Mouse (Mus musculus) intestine, embryonic 14.5 days (tissue): Measurements from ENCODE around the gene Cherp. TPM values are rescaled to one million over a fixed set of nuclear protein-coding genes. Genes with fewer than 3 reads are reported as not detected.

ENCODE experiments used
- ATAC-seq: fragments of 200-750 bp; cut with Nextera tagmentation; replicated peaks from 2 replicates; pipeline ENCODE4 v1.8.0; 2017; ENCODE audit warnings: low read depth, moderate number of reproducible peaks, moderate TSS enrichment, moderate library complexity; ENCODE audit not compliant: low FRiP score, low TSS enrichment
- DNase-seq: peaks from one replicate; pipeline ENCODE4 v3.0.0-alpha.2; 2018; ENCODE audit warnings: low spot score
- H3K27ac ChIP-seq: fragments of 300-500 bp; sonication (generic); 2 replicates; pipeline ENCODE4 v1.5.1; 2014; ENCODE audit warnings: low read depth, mild to moderate bottlenecking, control low read depth
- H3K27me3 ChIP-seq: fragments of 300-500 bp; sonication (generic); replicated peaks from 2 replicates; pipeline ENCODE4 v1.6.1; 2014; ENCODE audit warnings: low read length, control low read depth; ENCODE audit not compliant: control insufficient read depth, insufficient read depth
- H3K36me3 ChIP-seq: fragments of 300-500 bp; sonication (generic); 2 replicates; pipeline ENCODE4 v1.6.1; 2014; ENCODE audit warnings: low read length, control low read depth; ENCODE audit not compliant: control insufficient read depth, insufficient read depth
- H3K4me1 ChIP-seq: fragments of 300-500 bp; sonication (generic); replicated peaks from 2 replicates; pipeline ENCODE4 v1.6.1; 2014; ENCODE audit warnings: low read length, control low read depth, mixed read lengths; ENCODE audit not compliant: control insufficient read depth, insufficient read depth
- H3K4me2 ChIP-seq: fragments of 300-500 bp; sonication (generic); 2 replicates; pipeline ENCODE4 v1.6.1; 2014; ENCODE audit warnings: low read length
- H3K4me3 ChIP-seq: fragments of 300-500 bp; sonication (generic); 2 replicates; pipeline ENCODE4 v1.5.1; 2014; ENCODE audit warnings: low read depth, low read length, control low read depth, mixed read lengths
- H3K9ac ChIP-seq: fragments of 300-500 bp; sonication (generic); 2 replicates; pipeline ENCODE4 v1.6.1; 2014; ENCODE audit warnings: mild to moderate bottlenecking, low read length
- H3K9me3 ChIP-seq: fragments of 300-500 bp; sonication (generic); 2 replicates; pipeline ENCODE4 v1.6.1; 2016; ENCODE audit warnings: low read length, control low read depth; ENCODE audit not compliant: control insufficient read depth
- WGBS: fragments of 180-500 bp; shearing (Covaris S2); extraction: QIAGEN DNeasy Blood & Tissue Kit; methylation state at CpG from one replicate; pipeline ENCODE4 v1.1.7; 2014; 5-methylcytosine and 5-hydroxymethylcytosine counted together
- polyA plus RNA-seq: library from polyadenylated mRNA; unstranded; fragments of >200 nt; fragmentation: Nextera tagmentation; extraction: Ambion mirVana; gene quantifications from 2 replicates; pipeline ENCODE4 v1.2.1, GENCODE M21; 2014

The Cherp gene
- polyA plus RNA-seq, 1 experiment from 2014 or later: 64.3 TPM

DNA sequence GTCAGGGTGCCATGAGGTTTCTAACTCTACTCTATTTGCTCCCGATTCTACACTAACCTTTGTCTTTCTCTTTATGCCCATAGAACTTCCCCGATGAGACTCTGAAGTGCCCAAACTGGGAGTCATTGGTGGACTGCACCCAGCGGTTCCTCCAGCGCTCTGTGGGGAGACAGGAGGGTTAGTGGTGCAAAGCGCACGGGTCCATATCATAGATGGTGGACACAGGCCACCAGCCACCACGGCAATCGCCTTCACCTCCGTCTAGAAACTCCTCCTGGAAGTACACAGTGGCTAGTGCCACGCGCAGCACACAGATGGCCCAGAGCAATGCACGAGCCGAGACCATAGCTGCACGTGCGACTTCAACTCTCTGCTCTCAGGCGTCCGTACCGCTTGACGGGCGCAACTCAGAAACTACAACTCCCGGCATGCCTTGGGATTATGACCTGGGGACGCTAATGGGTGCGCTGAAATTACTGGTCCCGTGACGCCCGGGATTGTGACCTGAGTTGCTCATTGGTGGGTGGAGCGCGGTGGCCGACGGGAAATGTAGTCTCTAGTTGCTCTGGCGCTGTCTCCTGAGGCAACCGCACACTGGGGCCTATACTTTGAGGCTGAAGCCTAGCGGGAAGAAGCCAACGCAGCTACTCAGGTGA lies 31.6 kb downstream of the Cherp start, which contains the start of the genes Calr3 and 1700030K09Rik:
TSS of gene Calr3 (minus strand) at position 533 of the 656 bp plus-strand sequence.
TSS of gene 1700030K09Rik (plus strand) at position 543 of the 656 bp plus-strand sequence.
- no peaks in the 10 kb centered on the region for H3K9me3 ChIP-seq
- H3K27ac ChIP-seq: peak within 1 kb of the TSS; percentile 29; the same call in 1 of the 2 replicates
- peak; percentile 98 for ATAC-seq
- H3K27me3 ChIP-seq: no peaks in the 10 kb centered on the region
- peak within 1 kb of the TSS; percentile 55 for H3K9ac ChIP-seq
- H3K4me1 ChIP-seq: 0 out of 2 replicates have a peak, but pooled peaks cover 4% of the 10 kb centered on the region
- peak within 1 kb of the TSS; percentile 73 for H3K4me2 ChIP-seq
- H3K36me3 ChIP-seq: no peaks in the 10 kb centered on the region
- H3K4me3 ChIP-seq: peak within 1 kb of the TSS; percentile 53
- 6% methylated on average over 34 of the region's 34 CpGs for WGBS
- DNase-seq: peak; percentile 95

DNA sequence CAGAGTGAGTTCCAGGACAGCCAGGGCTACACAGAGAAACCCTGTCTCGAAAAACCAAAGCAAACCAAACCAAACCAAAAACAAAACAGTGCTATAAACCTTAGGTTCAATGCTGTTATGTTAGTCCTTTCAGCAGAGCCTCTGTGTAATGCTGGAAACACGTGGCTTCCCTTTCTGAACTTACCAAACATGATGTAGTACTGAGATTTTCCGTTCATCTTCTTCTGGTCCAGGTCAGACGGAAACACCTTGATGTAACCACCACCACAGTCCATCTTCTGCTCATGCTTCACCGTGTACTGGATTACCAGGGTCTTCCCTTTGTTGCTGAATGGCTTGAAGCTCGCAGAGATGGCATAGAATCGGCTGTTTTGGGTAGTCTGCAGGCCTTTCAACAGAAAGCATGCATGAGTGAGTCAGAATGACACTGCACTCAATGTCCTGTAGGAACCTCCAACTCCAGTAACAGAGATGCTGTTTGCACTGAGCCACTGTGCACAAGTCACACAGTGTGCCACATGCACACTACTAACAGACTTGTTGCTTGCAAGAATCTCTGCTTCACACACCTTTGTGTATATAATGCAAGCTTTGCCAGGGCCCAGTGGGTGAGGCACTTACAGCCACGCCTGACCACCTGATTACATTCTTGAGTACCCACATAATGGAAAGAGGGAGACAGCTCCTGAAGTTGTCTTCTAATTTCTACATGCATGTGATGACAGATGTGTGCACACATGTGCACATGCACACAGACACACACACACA lies 36.6 kb downstream of the Cherp start:
- Histone ChIP-seq H3K4me1 (0 out of 2 replicates have a peak, but pooled peaks cover 3% of the 10 kb centered on the region), H3K9ac (no peak overlapping the region), H3K9me3 (no peaks in the 10 kb centered on the region), H3K4me2 (no peak overlapping the region), H3K36me3 (no peaks in the 10 kb centered on the region), H3K27ac (no peak overlapping the region), H3K4me3 (no peak overlapping the region), H3K27me3 (no peaks in the 10 kb centered on the region)
- 74% methylated on average over 8 of the region's 8 CpGs for WGBS
- DNase-seq (no peak), ATAC-seq (no peak)

DNA sequence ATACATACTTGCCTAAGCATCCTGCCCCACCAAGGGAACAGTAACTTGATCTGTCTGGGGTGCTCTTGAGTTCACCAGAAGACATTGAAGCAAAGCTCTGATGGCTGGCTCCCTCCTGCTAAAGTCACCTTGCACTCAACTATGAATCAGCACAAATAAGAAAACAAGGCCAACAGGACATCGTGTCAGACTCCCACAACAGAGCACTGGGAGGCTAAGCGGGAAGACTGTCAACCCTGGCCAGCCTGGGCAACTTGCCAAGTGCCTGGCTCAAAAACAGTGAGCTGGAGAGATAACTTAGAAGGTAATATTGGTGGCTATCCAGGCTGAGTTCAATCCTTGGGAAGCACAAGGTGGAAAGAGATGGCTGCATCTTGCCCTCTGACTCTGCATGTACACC lies 40.1 kb downstream of the Cherp start:
- Histone ChIP-seq H3K4me1 (no peaks in the 10 kb centered on the region), H3K4me3 (no peak overlapping the region), H3K9ac (no peak overlapping the region), H3K4me2 (no peak overlapping the region), H3K27me3 (no peaks in the 10 kb centered on the region), H3K9me3 (no peaks in the 10 kb centered on the region), H3K27ac (no peak overlapping the region), H3K36me3 (no peaks in the 10 kb centered on the region)
- WGBS: 25% methylated on average over 2 of the region's 2 CpGs
- ATAC-seq: no peak
- no peak for DNase-seq

DNA sequence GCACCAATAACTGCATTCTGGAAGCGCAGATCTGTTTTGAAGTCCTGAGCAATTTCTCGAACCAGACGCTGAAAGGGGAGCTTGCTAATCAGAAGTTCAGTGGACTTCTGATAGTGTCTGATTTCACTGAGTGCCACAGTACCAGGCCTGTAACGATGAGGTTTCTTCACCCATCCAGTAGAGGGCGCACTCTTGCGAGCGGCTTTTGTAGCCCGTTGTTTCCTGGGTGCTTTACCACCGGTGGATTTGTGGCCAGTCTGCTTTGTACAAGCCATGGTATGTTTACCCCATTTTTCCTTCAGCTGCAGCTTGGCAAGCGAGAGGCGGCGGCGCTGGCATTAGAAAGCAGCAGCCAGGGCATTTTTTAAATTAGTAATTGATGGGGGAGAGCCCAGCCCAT lies 45.4 kb downstream of the Cherp start:
- WGBS: 56% methylated on average over 13 of the region's 13 CpGs

DNA sequence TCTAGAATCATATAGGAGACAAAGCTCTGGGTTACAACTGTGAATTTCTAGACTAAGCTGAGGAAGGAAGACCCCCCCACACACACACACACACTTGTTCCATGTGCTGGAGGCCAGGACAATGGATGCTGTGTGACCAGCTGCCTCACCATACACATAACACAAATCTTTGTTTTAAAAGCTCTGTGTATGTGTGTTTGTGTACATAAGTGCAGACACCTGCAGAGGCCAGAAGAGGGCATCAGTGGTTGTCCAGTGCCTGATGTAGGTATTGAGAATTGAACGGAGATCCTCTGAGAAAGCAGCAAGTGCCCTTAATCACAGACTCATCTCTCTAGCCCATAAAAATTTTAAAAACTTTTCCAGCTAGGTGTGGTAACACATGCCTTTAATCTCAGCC lies 52.1 kb downstream of the Cherp start:
- Histone ChIP-seq H3K9ac (no peak overlapping the region), H3K27ac (no peak overlapping the region), H3K27me3 (no peaks in the 10 kb centered on the region), H3K4me3 (no peak overlapping the region), H3K4me1 (peaks cover 17% of the 10 kb centered on the region), H3K36me3 (no peaks in the 10 kb centered on the region), H3K4me2 (no peak overlapping the region), H3K9me3 (no peaks in the 10 kb centered on the region)
- DNase-seq: no peak
- ATAC-seq: no peak
- WGBS: 58% methylated on average over 1 of the region's 1 CpGs

More for the DNA sequence above, 45.4 kb downstream of the Cherp start:
- H3K27ac ChIP-seq: no peak overlapping the region
- no peaks in the 10 kb centered on the region for H3K9me3 ChIP-seq
- DNase-seq (no peak), ATAC-seq (no peak)
- no peaks in the 10 kb centered on the region for H3K27me3 ChIP-seq
- no peak overlapping the region for H3K4me2 ChIP-seq
- no peak overlapping the region for H3K9ac ChIP-seq
- H3K4me1 ChIP-seq: no peaks in the 10 kb centered on the region
- no peaks in the 10 kb centered on the region for H3K36me3 ChIP-seq
- no peak overlapping the region for H3K4me3 ChIP-seq

DNA sequence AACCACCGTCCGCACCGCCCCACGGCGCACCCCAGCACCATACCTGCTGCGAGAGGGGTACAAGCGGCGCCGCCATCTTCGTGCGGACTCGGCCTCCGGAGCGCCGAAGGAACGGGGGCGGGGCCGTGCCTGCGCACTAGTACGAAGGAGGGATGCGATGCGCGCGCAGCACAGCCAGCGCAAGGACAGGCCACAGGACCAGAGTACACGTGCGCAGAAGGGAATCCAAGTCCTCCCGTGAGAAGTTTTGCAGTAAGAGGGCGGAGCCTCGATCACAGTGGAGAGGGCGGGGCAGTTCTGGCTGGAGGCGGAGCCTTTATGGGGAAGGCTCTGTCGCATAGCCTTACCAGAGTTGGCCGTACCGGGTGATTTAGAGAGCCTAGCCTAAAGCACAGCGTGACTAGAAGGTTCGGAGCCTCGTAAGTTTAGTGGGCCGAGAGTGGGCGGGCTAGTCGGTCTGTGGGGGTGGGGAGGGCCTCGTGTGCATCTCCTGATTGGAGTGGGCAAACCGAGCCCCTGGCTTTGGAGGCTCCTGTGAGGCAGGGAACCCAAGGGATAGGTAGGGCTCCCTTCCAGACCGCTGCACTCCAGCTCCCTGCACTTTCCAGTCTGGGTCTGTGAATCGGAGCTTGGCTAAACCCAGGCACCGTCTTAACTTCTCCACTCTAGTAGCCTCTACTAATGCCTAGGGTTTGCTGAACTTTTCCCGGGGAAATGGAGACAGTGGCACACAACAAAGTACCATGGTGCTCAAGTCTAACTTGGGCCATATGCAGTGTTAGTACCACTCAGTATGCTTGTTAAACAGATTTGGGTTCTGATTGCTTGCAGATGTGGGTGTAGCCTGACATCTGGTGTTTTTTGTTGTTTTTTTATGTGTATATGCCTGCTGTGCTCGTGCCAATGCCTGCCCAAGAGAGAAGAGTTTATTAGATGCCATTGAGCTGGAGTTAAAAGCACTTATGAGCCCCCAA lies 53.4 kb downstream of the Cherp start, which contains the start of gene Eps15l1:
TSS of gene Eps15l1 (minus strand) at position 99 of the 974 bp plus-strand sequence.
- H3K9me3 ChIP-seq: no peaks in the 10 kb centered on the region
- H3K36me3 ChIP-seq: no peaks in the 10 kb centered on the region
- WGBS: 1% methylated on average over 48 of the region's 48 CpGs
- H3K9ac ChIP-seq: peak within 1 kb of the TSS; percentile 78
- H3K4me3 ChIP-seq: peak within 1 kb of the TSS; percentile 73
- peak; percentile 99 for ATAC-seq
- peak; percentile 96 for DNase-seq
- peak within 1 kb of the TSS; percentile 73 for H3K4me2 ChIP-seq
- H3K27me3 ChIP-seq: no peaks in the 10 kb centered on the region
- peaks cover 20% of the 10 kb centered on the region for H3K4me1 ChIP-seq
- H3K27ac ChIP-seq: peak within 1 kb of the TSS; percentile 79

DNA sequence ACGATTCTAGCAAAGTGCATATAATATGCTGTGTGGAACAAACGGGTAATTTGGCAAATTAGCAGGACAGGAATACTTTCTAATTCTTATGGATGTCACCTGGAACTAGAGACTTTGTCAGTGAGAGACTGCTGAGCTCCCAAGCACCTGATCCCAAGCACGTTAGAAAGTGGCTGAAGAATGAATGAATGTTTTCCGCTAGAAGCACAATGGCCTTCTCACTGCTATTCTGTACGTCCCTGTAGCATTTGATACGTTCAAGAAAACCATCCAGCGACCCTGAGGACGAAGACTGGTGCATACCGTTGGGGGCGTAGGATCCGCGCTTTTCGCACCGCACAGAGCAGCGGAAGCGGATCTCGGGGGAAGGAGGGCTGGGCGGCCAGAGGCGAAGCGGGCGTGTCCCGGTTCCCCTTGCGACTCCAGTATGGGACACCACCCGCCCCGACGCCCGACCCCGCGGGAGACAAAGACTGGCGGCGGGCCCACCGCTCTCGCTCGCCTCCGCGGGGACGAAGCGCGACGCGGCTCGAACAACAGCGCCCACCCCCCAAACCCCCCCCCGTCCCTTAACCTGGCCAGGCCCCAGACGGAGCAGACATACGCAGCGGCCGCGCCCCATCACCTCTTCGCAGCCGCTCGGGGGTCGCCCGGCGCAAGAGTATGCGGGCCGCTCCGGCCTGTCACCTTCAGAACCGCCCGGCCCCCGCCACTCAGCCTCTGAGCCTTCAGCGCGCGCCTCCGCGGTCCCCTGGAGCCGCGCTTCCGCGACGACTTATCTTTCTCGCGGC lies 54.3 kb downstream of the Cherp start:
- Histone ChIP-seq H3K36me3 (no peaks in the 10 kb centered on the region), H3K27ac (peak overlapping the region; percentile 77), H3K9me3 (no peaks in the 10 kb centered on the region), H3K4me2 (peak overlapping the region; percentile 59), H3K9ac (peak overlapping the region; percentile 78), H3K27me3 (no peaks in the 10 kb centered on the region), H3K4me1 (peaks cover 20% of the 10 kb centered on the region), H3K4me3 (peak overlapping the region; percentile 73)
- DNase-seq (peak; percentile 74), ATAC-seq (peak; percentile 73)
- WGBS: 1% methylated on average over 61 of the region's 73 CpGs
